Mouse (Mus musculus) adrenal gland, adult (tissue): ENCODE measurements at regions not wholly inside any gene's neighbourhood (a gene's known extent, or its start where the extent isn't known, plus 50 kb on each side); places are given as distances from the start of the nearest gene placed in this dataset.

Experiments
- DNase-seq, 2 experiments: peaks; one replicate each; pipeline ENCODE4 v3.0.0; 2022 to 2023; ENCODE audit warnings: low spot score in 1 of 2; ENCODE audit not compliant: inconsistent age in 2 of 2

GRCm38 (mm10) chr6:19214700-19215099, 348.6 kb downstream of the Ankrd7 start:
- DNase-seq, result no peak

- DNase-seq, result no peak
These were observed 349.0 kb downstream of the Ankrd7 start for GRCm38 (mm10) chr6:19215124-19215523.

- DNase-seq, result no peak
These were observed 398.1 kb downstream of the Ankrd7 start for GRCm38 (mm10) chr6:19264075-19264819.

GRCm38 (mm10) chr6:19273207-19273606, 407.1 kb downstream of the Ankrd7 start:
- DNase-seq, result no peak

- DNase-seq, result peak; percentile 7 to 20
These were observed 416.7 kb downstream of the Ankrd7 start for GRCm38 (mm10) chr6:19282682-19283333.

- no peak for DNase-seq
These were observed 466.5 kb downstream of the Ankrd7 start for GRCm38 (mm10) chr6:19332659-19333058.

GRCm38 (mm10) chr6:19335653-19336052, 469.5 kb downstream of the Ankrd7 start:
- no peak for DNase-seq

- peak in 1 of 2 experiments; percentile 18 for DNase-seq
These were observed 472.4 kb downstream of the Ankrd7 start for GRCm38 (mm10) chr6:19338470-19338869.
